Mouse (Mus musculus) heart, adult 2 months (tissue): ENCODE measurements around the gene Hba-a2.
"Not testable (repeated sequence)": the region's sequence is repeated elsewhere in the genome, so short reads cannot be mapped to it uniquely, and the experiment has no call there.

Experiments used
- CTCF ChIP-seq: fragments of 200-600 bp; IDR thresholded peaks from 2 replicates; pipeline ENCODE4 v1.8.1; 2022; ENCODE audit warnings: antibody characterized with exemption, mild to moderate bottlenecking, moderate library complexity
- EP300 ChIP-seq: fragments of 200-500 bp; IDR thresholded peaks from 2 replicates; pipeline ENCODE4 v1.6.1; 2011; ENCODE audit warnings: low read depth, low read length, control low read depth; ENCODE audit not compliant: insufficient read depth
- POLR2A ChIP-seq: fragments of 200-500 bp; IDR thresholded peaks from 2 replicates; pipeline ENCODE4 v1.6.1; 2011; ENCODE audit warnings: mild to moderate bottlenecking, low read depth, low read length, control low read depth; ENCODE audit not compliant: insufficient read depth

GRCm38 (mm10) chr11:32293479-32293878 is 2.8 kb upstream of the Hba-a2 start:
- not testable (repeated sequence) for TF ChIP-seq CTCF, EP300, POLR2A
